Comparison of ENCODE assay signal across 32 mouse cellular contexts in the genomic region with DNA sequence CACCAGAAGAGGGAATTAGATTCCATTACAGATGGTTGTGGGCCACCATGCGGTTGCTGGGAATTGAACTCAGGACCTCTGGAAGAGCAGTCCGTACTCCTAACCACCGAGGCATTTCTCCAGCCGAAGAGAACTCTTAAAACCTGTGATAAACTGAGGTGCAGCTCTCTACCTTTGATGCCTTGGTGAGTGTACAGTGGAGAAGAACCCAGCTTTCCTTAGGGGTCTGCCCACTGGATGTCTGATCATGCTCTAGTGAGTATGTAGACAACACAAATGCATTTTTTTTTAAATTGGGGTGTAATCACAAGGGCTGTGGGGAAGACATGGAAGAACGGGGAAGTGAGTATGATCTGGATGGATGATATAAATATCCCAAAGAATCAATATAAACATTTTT.
"Had no signal": no experiment of that assay in that cellular context is flagged by ENCODE, and none has a peak within 500 bp of the region (broad histone marks: within the 10 kb centered on the region; RNA-seq: fewer than 3 reads in every experiment).

No protein-coding gene starts in this region.

- H3K9ac ChIP-seq: limb, embryonic 12.5 days; limb, embryonic 13.5 days; limb, embryonic 15.5 days; liver, embryonic 12.5 days; liver, embryonic 13.5 days; liver, embryonic 14.5 days; liver, embryonic 15.5 days; liver, postnatal 0 days; lung, embryonic 14.5 days; lung, embryonic 15.5 days; midbrain, embryonic 12.5 days; midbrain, embryonic 13.5 days; midbrain, embryonic 15.5 days; neural tube, embryonic 12.5 days had no signal

- DNase-seq: left cerebral cortex, postnatal 4 days; liver; liver, embryonic 13.5 days; liver, postnatal 0 days; lung, adult 18-20 months; lung, adult 2 months; lung, embryonic 14.5 days; lung, postnatal 10 days; lung, postnatal 14 days; lung, postnatal 36 days; lung, postnatal 4 days; midbrain, embryonic 14.5 days had no signal

- H3K4me2 ChIP-seq: limb, embryonic 12.5 days; limb, embryonic 13.5 days; limb, embryonic 15.5 days; liver, embryonic 11.5 days; liver, embryonic 12.5 days; liver, embryonic 13.5 days; liver, embryonic 15.5 days; lung, embryonic 14.5 days; lung, embryonic 15.5 days; midbrain, embryonic 11.5 days; midbrain, embryonic 12.5 days; midbrain, embryonic 13.5 days; midbrain, embryonic 15.5 days; neural tube, embryonic 12.5 days had no signal

- H3K9me3 ChIP-seq: limb, embryonic 10.5 days; limb, embryonic 12.5 days; limb, embryonic 13.5 days; limb, embryonic 15.5 days; liver, embryonic 12.5 days; liver, embryonic 13.5 days; liver, embryonic 15.5 days; lung, embryonic 15.5 days; megakaryocyte, embryonic 14.5 days; midbrain, embryonic 10.5 days; midbrain, embryonic 12.5 days; midbrain, embryonic 13.5 days; midbrain, embryonic 15.5 days; neural tube, embryonic 12.5 days had no signal

- H3K27me3 ChIP-seq: limb, embryonic 15.5 days; liver, embryonic 12.5 days; liver, embryonic 13.5 days; liver, embryonic 15.5 days had no signal

- H3K4me3 ChIP-seq: limb, embryonic 10.5 days; limb, embryonic 12.5 days; limb, embryonic 13.5 days; limb, embryonic 15.5 days; liver, embryonic 12.5 days; liver, embryonic 13.5 days; liver, embryonic 15.5 days; lung, embryonic 15.5 days; megakaryocyte, embryonic 14.5 days; midbrain, embryonic 10.5 days; midbrain, embryonic 12.5 days; midbrain, embryonic 13.5 days; midbrain, embryonic 15.5 days; myocyte; neural tube, embryonic 12.5 days had no signal

- ATAC-seq: liver, embryonic 12.5 days; liver, postnatal 0 days; lung, postnatal 0 days; midbrain, embryonic 13.5 days; midbrain, embryonic 15.5 days; midbrain, embryonic 16.5 days had no signal

- H3K27ac ChIP-seq: limb, embryonic 10.5 days; limb, embryonic 12.5 days; limb, embryonic 13.5 days; limb, embryonic 15.5 days; liver, embryonic 12.5 days; liver, embryonic 13.5 days; liver, embryonic 14.5 days; liver, embryonic 15.5 days; lung, embryonic 15.5 days; macrophage; midbrain, embryonic 10.5 days; midbrain, embryonic 12.5 days; midbrain, embryonic 13.5 days; midbrain, embryonic 15.5 days; neural tube, embryonic 12.5 days had no signal

- H3K4me1 ChIP-seq: neural tube, embryonic 12.5 days had no signal
